Mouse (Mus musculus) kidney, postnatal 25 days (tissue): ENCODE measurements at regions not wholly inside any gene's neighbourhood (a gene's known extent, or its start where the extent isn't known, plus 50 kb on each side); places are given as distances from the start of the nearest gene placed in this dataset.

ENCODE experiments used
- DNase-seq, 2 experiments: peaks; one replicate each; pipeline ENCODE4 v3.0.0; 2021; ENCODE audit warnings: mixed read lengths in 2 of 2

- DNase-seq, result no peak
These were observed 690.9 kb downstream of the 1700064H15Rik start for GRCm38 (mm10) chr3:18937333-18938122.

- no peak for DNase-seq
These were observed 686.9 kb downstream of the 1700064H15Rik start for GRCm38 (mm10) chr3:18941301-18942177.

- no peak for DNase-seq
These were observed 668.1 kb downstream of the 1700064H15Rik start for GRCm38 (mm10) chr3:18960341-18960740.

DNA sequence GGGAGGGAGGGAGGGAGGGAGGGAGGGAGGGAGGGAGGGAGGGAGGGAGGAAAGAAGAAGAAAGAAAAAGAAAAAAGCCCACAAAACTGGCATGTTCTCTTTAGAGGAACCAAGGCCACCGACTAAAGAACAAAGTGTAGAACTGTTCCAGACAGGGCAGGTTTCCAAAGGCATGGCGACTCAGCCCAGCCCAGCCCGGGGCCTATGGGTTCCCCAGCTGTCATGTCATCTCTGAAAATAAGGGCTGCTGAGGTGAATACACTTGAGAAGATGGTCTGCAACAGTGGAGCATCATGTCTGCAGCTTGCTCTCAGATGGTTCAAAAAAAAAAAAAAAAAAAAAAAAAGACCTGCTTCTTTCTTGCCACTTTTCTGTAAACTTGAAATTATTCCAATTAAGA lies 639.8 kb downstream of the 1700064H15Rik start:
- DNase-seq, result no peak

DNA sequence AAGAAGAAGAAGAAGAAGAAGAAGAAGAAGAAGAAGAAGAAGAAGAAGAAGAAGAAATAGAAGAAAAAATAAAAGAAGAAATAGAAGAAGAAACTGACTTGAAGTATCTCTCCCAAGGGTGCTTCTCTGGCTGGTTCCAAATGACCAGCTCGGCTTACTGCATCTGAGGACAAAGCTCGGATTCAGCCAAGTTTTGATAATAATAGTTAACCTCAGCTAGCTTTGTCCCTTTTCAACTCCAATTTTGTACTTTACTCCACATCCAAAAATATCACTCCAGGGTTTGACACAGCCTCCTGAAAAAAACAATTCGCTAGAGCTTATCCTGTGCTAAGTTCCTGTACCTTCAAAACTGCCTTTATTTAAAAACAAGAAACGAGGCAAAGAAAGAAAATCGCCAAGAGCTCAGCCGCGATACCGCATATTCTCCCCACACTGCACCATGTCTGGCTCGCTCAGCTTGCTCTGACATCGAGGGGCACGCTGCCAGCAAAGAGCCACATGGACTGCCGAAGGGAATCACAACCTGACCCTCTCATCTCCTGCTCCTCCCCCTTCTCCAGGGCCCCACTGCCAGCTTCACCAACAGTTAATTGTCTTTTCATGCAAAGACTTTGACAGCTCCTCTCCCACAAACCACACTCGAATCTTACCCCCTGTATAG lies 638.8 kb downstream of the 1700064H15Rik start:
- peak; percentile 70 to 78 for DNase-seq

DNA sequence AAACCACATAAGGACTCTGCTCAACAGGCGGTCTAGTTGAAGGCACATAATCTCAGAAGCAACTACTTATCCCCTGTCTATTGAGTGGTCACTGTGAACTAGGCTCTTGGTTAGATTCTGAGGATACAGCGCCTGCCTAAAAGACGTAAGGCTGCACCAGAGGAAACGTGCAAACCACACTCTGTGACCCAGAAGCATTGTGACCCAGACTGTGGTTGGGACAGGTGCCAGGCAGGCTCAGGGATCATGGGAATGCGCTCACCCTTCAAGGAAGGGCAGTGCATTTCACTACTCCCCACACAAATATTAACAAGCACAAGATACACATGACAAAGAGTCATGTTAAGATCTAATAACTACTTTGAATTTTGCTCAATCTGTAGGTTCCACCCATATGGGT lies 628.3 kb downstream of the 1700064H15Rik start:
- peak; percentile 42 to 53 for DNase-seq

DNA sequence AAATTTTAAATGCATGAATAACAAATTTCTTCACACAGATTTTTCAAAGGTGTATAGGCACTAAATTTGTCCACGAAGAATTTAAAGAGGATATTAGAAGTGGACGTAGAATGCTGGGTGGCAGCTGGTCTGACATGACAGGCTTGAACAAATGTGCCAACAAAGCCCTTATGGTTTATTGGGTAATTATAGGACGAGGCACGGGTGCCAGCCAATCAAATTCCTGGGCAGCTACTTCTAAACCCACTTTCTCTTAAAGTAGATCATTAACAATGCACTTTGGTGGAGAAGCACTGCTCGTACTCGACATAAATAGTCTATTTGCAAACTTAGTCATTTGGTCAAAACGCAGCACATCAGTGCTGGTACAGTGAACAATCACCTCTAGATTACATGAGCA lies 626.4 kb downstream of the 1700064H15Rik start:
- DNase-seq, result no peak

DNA sequence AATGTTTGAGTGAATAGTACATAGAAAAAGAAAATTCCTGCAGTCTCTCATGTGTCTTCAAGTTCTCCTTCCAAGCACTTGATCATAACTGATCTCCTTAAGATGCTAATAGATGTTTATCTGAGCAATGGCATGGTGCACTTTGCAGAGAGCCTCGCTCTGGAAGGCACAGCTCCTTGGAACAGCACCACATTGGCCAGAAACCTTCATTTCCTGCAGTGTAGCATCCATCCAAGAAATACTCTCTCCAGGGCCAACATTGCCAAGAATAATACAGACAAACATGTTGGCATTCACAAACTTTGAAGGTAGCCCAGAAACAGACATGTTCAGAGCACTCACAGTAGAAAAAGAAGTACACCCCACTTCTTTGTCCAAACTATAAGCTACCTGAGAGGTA lies 623.7 kb downstream of the 1700064H15Rik start:
- no peak for DNase-seq

GRCm38 (mm10) chr3:19044566-19044965 lies 583.9 kb downstream of the 1700064H15Rik start:
- no peak for DNase-seq

- no peak for DNase-seq
These were observed 582.5 kb downstream of the 1700064H15Rik start for GRCm38 (mm10) chr3:19045933-19046332.

DNA sequence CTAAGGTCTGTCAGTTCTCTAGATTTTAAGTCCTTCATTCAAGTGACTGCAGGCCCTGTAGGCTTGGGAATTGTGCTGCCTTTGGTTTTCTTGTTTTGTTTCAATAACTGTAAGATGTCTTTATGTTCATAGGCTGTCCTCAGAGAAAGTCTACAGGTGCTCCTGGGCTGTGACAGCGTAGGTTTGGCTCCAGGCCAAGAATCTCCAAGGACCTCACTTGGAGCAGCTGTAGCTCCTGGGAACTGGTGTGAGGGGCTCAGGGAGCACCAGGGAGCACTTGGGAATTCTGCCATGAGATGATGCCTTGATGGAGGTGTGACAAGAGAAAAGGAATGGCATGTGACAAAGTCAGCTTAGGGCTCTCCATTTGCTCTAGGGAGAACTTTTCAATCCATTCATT lies 581.9 kb downstream of the 1700064H15Rik start:
- peak in 1 of 2 experiments; percentile 30 for DNase-seq

GRCm38 (mm10) chr3:19055961-19056360 lies 572.5 kb downstream of the 1700064H15Rik start:
- DNase-seq, result no peak

GRCm38 (mm10) chr3:19056623-19057022 lies 571.9 kb downstream of the 1700064H15Rik start:
- no peak for DNase-seq

DNA sequence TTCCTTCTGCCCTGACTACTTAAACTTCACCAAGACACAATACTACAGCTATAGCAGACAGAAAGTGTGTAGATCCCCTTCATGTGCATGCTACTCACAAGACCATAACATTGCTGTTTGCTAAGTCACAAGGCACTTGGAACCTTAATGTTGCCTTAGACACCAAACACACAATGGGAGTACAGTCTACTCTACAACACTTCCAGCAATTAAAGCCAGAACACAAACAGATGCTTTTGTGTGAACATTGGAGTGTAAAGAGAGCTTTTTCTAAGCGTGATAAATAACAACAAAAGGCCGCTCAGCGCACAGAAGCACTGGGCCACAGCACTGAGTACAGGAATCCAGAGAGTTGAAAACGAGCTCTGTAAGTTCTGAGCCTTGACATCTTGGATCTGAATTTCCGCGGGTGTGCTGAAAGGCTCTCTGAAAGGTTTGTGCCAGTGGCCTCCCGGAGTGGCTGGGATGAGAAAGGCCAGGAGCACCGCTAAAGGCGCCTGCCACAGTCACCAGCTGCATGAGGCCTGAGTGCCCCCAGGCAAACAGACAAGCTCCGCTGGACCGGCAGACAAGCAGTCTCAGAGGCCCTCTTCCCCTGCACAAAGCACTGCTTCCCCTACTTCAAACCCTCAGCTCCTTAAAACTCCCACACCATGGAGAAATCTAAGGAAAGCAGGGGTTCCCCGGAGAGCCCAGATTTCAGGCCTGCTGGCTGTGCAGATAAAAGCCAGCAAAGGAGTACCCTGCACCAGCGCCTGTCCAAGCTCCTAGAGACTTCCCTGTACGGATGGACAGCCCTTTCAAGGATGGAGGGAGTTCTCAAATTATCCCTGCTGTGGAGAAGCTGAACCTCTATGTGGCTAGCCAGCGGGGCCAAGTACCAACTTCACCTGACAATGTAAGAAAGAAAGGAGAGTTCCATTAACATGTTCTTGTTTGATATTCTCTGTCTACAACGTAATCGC lies 568.3 kb downstream of the 1700064H15Rik start:
- DNase-seq, result no peak

DNA sequence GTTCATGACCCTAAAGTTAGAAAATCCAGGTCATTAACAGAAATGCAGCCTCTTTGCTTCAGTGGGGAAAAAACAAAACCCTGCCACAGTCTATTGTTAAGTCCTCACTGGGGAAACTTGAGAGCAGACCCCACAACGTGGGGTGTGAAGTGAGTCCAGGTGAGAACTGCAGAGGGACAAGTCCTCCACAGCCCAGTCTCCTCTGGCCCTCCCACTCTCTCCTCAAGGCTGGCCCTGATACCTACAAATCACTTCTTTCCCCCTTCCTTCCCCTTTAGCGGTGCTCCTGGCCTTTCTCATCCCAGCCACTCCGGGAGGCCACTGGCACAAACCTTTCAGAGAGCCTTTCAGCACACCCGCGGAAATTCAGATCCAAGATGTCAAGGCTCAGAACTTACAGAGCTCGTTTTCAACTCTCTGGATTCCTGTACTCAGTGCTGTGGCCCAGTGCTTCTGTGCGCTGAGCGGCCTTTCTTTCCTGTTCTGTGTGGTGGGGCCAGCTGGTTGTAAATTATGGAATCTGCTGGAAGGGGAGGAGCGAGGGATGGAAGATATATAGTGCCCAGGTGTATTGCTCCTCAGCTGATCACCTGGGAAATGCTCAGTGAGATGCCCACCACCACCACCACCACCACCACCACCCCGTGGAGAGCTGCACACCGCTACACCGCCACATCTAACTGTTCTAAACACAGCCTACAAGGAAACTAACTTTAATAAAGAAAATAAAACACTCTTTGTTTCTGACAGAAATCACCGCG lies 566.8 kb downstream of the 1700064H15Rik start:
- no peak for DNase-seq

- peak in 1 of 2 experiments; percentile 64 for DNase-seq
These were observed 566.1 kb downstream of the 1700064H15Rik start for GRCm38 (mm10) chr3:19062249-19062859.

- peak in 1 of 2 experiments; percentile 22 for DNase-seq
These were observed 561.2 kb downstream of the 1700064H15Rik start for GRCm38 (mm10) chr3:19067141-19067757.
